Mouse (Mus musculus) fibroblast of lung, adult 2 months (primary cell): ENCODE data around the gene Ccr8.

Source experiments
- DNase-seq: peaks from one replicate; pipeline ENCODE4 v3.0.0-alpha.2; 2011; ENCODE audit warnings: low read depth

Ccr8 gene

GRCm38 (mm10) chr9:120091696-120092238 is at the start of gene Ccr8:
Gene Ccr8, plus strand, starts transcription at chr9:120092114.
- no peak for DNase-seq

GRCm38 (mm10) chr9:120043115-120043514 is 48.8 kb upstream of the Ccr8 start:
- DNase-seq: peak; percentile 29

- no peak for DNase-seq
Measured at GRCm38 (mm10) chr9:120048495-120048894, 43.4 kb upstream of the Ccr8 start.

GRCm38 (mm10) chr9:120049407-120049806 is 42.5 kb upstream of the Ccr8 start:
- peak; percentile 67 for DNase-seq

GRCm38 (mm10) chr9:120054545-120055277 is 37.2 kb upstream of the Ccr8 start:
- DNase-seq: no peak

GRCm38 (mm10) chr9:120056201-120056600 is 35.7 kb upstream of the Ccr8 start:
- DNase-seq: no peak

GRCm38 (mm10) chr9:120058730-120059129 is 33.2 kb upstream of the Ccr8 start:
- no peak for DNase-seq

- peak; percentile 74 for DNase-seq
Measured at GRCm38 (mm10) chr9:120064317-120064716, 27.6 kb upstream of the Ccr8 start.

- no peak for DNase-seq
Measured at GRCm38 (mm10) chr9:120067609-120068008, 24.3 kb upstream of the Ccr8 start.

- no peak for DNase-seq
Measured at GRCm38 (mm10) chr9:120068047-120068446, 23.9 kb upstream of the Ccr8 start.

- no peak for DNase-seq
Measured at GRCm38 (mm10) chr9:120069779-120070178, 22.1 kb upstream of the Ccr8 start, which contains the start of gene Cx3cr1. Gene Cx3cr1, minus strand, starts transcription at chr9:120069879.

- no peak for DNase-seq
Measured at GRCm38 (mm10) chr9:120071251-120071650, 20.7 kb upstream of the Ccr8 start.

- peak; percentile 49 for DNase-seq
Measured at GRCm38 (mm10) chr9:120073169-120073568, 18.7 kb upstream of the Ccr8 start.

GRCm38 (mm10) chr9:120074516-120074915 is 17.4 kb upstream of the Ccr8 start:
- DNase-seq: no peak

GRCm38 (mm10) chr9:120078241-120078640 is 13.7 kb upstream of the Ccr8 start:
- DNase-seq: no peak

GRCm38 (mm10) chr9:120079901-120080300 is 12.0 kb upstream of the Ccr8 start:
- DNase-seq: no peak

GRCm38 (mm10) chr9:120080546-120081108 is 11.3 kb upstream of the Ccr8 start:
- DNase-seq: no peak

- DNase-seq: no peak
Measured at GRCm38 (mm10) chr9:120081247-120081646, 10.7 kb upstream of the Ccr8 start.

- DNase-seq: no peak
Measured at GRCm38 (mm10) chr9:120081967-120082366, 9.9 kb upstream of the Ccr8 start.

GRCm38 (mm10) chr9:120082691-120083090 is 9.2 kb upstream of the Ccr8 start:
- no peak for DNase-seq

- DNase-seq: no peak
Measured at GRCm38 (mm10) chr9:120083158-120083894, 8.6 kb upstream of the Ccr8 start.

- DNase-seq: no peak
Measured at GRCm38 (mm10) chr9:120084406-120084805, 7.5 kb upstream of the Ccr8 start.

- no peak for DNase-seq
Measured at GRCm38 (mm10) chr9:120089125-120089524, 2.8 kb upstream of the Ccr8 start.
